Mouse (Mus musculus) stomach, postnatal 0 days (tissue): ENCODE measurements at regions not wholly inside any gene's neighbourhood (a gene's known extent, or its start where the extent isn't known, plus 50 kb on each side); places are given as distances from the start of the nearest gene placed in this dataset.

Experiments used
- CTCF ChIP-seq: IDR thresholded peaks from 2 replicates; pipeline ENCODE4 v1.5.1; 2016; ENCODE audit warnings: antibody characterized with exemption, low read depth, mild to moderate bottlenecking, moderate library complexity
- EP300 ChIP-seq: optimal IDR thresholded peaks from 2 replicates; pipeline ENCODE3; 2016; ENCODE audit warnings: antibody characterized with exemption

GRCm38 (mm10) chr4:89776269-89776668 lies 97.0 kb downstream of the Dmrta1 start:
- no peak for TF ChIP-seq CTCF
- no peak for TF ChIP-seq EP300
